Mouse (Mus musculus): ENCODE measurements around the gene Btbd35f14.
"Not testable (repeated sequence)": the region's sequence is repeated elsewhere in the genome, so short reads cannot be mapped to it uniquely, and the experiment has no call there.

Gene Btbd35f14

DNA sequence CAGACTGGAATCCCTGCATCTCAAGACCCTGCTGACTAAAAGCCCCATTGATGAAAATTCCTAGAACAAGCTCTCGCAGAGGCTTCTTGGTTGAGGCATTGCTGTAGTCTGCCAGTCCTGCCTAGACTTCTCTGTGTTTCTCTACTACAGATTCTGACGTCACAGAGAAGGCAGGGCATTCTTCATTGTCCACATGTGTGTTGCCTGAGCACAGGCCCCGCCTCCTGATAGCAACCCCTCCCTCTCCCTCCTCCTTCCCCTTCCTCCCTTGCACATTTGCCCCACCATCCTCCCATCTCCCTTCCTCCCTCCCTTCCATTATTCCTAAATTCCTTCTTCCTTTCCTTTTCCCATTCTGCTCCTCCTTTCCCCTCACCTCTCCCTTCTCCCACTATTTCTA is at the start of gene Btbd35f14:
TSS of gene Btbd35f14 (minus strand) at position 101 of the 400 bp plus-strand sequence.
- DNase-seq (ENCODE audit: low spot score): not testable (repeated sequence)

DNA sequence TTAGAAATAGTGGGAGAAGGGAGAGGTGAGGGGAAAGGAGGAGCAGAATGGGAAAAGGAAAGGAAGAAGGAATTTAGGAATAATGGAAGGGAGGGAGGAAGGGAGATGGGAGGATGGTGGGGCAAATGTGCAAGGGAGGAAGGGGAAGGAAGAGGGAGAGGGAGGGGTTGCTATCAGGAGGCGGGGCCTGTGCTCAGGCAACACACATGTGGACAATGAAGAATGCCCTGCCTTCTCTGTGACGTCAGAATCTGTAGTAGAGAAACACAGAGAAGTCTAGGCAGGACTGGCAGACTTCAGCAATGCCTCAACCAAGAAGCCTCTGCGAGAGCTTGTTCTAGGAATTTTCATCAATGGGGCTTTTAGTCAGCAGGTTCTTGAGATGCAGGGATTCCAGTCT is 45.3 kb downstream of the Btbd35f14 start, which contains the start of gene Btbd35f13:
TSS of gene Btbd35f13 (plus strand) at position 301 of the 400 bp plus-strand sequence.
- not testable (repeated sequence) for DNase-seq (ENCODE audit: low spot score)

Data from urinary bladder, postnatal 14 days (tissue).